Comparison of ENCODE assay signal across 30 mouse cellular contexts in genomic region chr10:119043069-119043468, GRCm38 (mm10).
DNase-seq lines count a peak whose midpoint lies in the region; ATAC-seq and TF ChIP-seq lines count a peak whose summit lies in the region.
"Had no signal": no experiment of that assay in that cellular context is flagged by ENCODE, and none has a peak within 500 bp of the region (broad histone marks: within the 10 kb centered on the region; RNA-seq: fewer than 3 reads in every experiment).

No protein-coding gene starts in this region.

- 77% methylated on average over 7 of the region's 7 CpGs for WGBS in liver, adult 2 months
- 91% methylated on average over 7 of the region's 7 CpGs for WGBS in liver, embryonic 12.5 days (ENCODE audit: insufficient replicate concordance)
- 52% methylated on average over 7 of the region's 7 CpGs for WGBS in stomach, postnatal 0 days

- H3K27ac ChIP-seq in liver, adult 2 months (replicated peaks; ENCODE audit: insufficient read depth, low read depth, low read length), result no peak overlapping the region
- no peak overlapping the region for H3K27ac ChIP-seq in liver, embryonic 12.5 days
- H3K27ac ChIP-seq in stomach, postnatal 0 days (replicated peaks), result no peak overlapping the region
- H3K27ac ChIP-seq: embryonic facial prominence, embryonic 12.5 days; embryonic facial prominence, embryonic 15.5 days; forebrain, embryonic 12.5 days; forebrain, embryonic 15.5 days; heart, adult 2 months; heart, embryonic 10.5 days; heart, embryonic 13.5 days; hindbrain, embryonic 12.5 days; hindbrain, embryonic 15.5 days had no signal

- H3K27me3 ChIP-seq in liver, adult 2 months (ENCODE audit: control insufficient read depth, insufficient read depth, low read length), result no peaks in the 10 kb centered on the region
- peaks cover 7% of the 10 kb centered on the region for H3K27me3 ChIP-seq in liver, embryonic 12.5 days (replicated peaks)
- H3K27me3 ChIP-seq in myocyte (ENCODE audit: control insufficient read depth, insufficient read depth, insufficient read length), result no peaks in the 10 kb centered on the region
- H3K27me3 ChIP-seq in stomach, postnatal 0 days (ENCODE audit: control insufficient read depth, insufficient read depth, low read length), result no peaks in the 10 kb centered on the region
- H3K27me3 ChIP-seq: CH12.LX; embryonic facial prominence, embryonic 12.5 days; embryonic facial prominence, embryonic 15.5 days; forebrain, embryonic 12.5 days; forebrain, embryonic 15.5 days; heart, embryonic 13.5 days; hindbrain, embryonic 12.5 days; hindbrain, embryonic 15.5 days; Patski had no signal

- H3ac ChIP-seq in myocyte (ENCODE audit: control insufficient read depth, insufficient read length), result no peak overlapping the region

- no peaks in the 10 kb centered on the region for H3K9me3 ChIP-seq in liver, embryonic 12.5 days (replicated peaks)
- H3K9me3 ChIP-seq in stomach, postnatal 0 days (ENCODE audit: control insufficient read depth, low read length), result no peaks in the 10 kb centered on the region
- H3K9me3 ChIP-seq: embryonic facial prominence, embryonic 12.5 days; embryonic facial prominence, embryonic 15.5 days; forebrain, embryonic 12.5 days; forebrain, embryonic 15.5 days; G1E; heart, embryonic 10.5 days; heart, embryonic 13.5 days; hindbrain, embryonic 12.5 days; hindbrain, embryonic 15.5 days had no signal

- H3K79me2 ChIP-seq in liver, adult 2 months (ENCODE audit: control insufficient read depth, insufficient read depth, low read length), result no peaks in the 10 kb centered on the region
- no peaks in the 10 kb centered on the region for H3K79me2 ChIP-seq in myocyte (ENCODE audit: control insufficient read depth, insufficient read depth)

- H3K4me3 ChIP-seq in liver, adult 2 months (ENCODE audit: insufficient read depth, low read depth, low read length), result no peak overlapping the region
- H3K4me3 ChIP-seq in liver, embryonic 12.5 days, result no peak overlapping the region
- H3K4me3 ChIP-seq in myocyte, result no peak overlapping the region
- no peak overlapping the region for H3K4me3 ChIP-seq in stomach, postnatal 0 days (ENCODE audit: low read depth, low read length)
- H3K4me3 ChIP-seq: embryonic facial prominence, embryonic 12.5 days; embryonic facial prominence, embryonic 15.5 days; forebrain, embryonic 12.5 days; forebrain, embryonic 15.5 days; heart, adult 2 months; heart, embryonic 10.5 days; heart, embryonic 13.5 days; hindbrain, embryonic 12.5 days; hindbrain, embryonic 15.5 days had no signal

- H3K36me3 ChIP-seq in liver, adult 2 months (ENCODE audit: control insufficient read depth, insufficient read depth, low read length), result no peaks in the 10 kb centered on the region
- no peaks in the 10 kb centered on the region for H3K36me3 ChIP-seq in liver, embryonic 12.5 days
- no peaks in the 10 kb centered on the region for H3K36me3 ChIP-seq in myocyte (ENCODE audit: control insufficient read depth, insufficient read depth)
- no peaks in the 10 kb centered on the region for H3K36me3 ChIP-seq in stomach, postnatal 0 days (ENCODE audit: control insufficient read depth, insufficient read depth, low read length)
- H3K36me3 ChIP-seq: embryonic facial prominence, embryonic 12.5 days; embryonic facial prominence, embryonic 15.5 days; forebrain, embryonic 12.5 days; forebrain, embryonic 15.5 days; G1E; heart, embryonic 10.5 days; heart, embryonic 13.5 days; hindbrain, embryonic 12.5 days; hindbrain, embryonic 15.5 days had no signal

- ATAC-seq in liver, embryonic 12.5 days, result no peak
- peak; percentile 96 for ATAC-seq in stomach, postnatal 0 days (ENCODE audit: low FRiP score, low TSS enrichment)
- ATAC-seq: forebrain, embryonic 15.5 days; Patski had no signal

- H3K4me1 ChIP-seq in liver, adult 2 months (ENCODE audit: control insufficient read depth, insufficient read depth, low read length), result peaks cover 2% of the 10 kb centered on the region
- H3K4me1 ChIP-seq in liver, embryonic 12.5 days, result peaks cover 12% of the 10 kb centered on the region; the same call in 1 of the 2 replicates
- no peaks in the 10 kb centered on the region for H3K4me1 ChIP-seq in stomach, postnatal 0 days (replicated peaks; ENCODE audit: control insufficient read depth, insufficient read depth)
- H3K4me1 ChIP-seq: embryonic facial prominence, embryonic 12.5 days; embryonic facial prominence, embryonic 15.5 days; forebrain, embryonic 15.5 days; hindbrain, embryonic 15.5 days had no signal

- TF ChIP-seq POLR2A in liver, adult 2 months (IDR thresholded peaks at IDR 0.05; ENCODE audit: extremely low read depth, insufficient read depth, low read length), result no peak
- TF ChIP-seq POLR2A in myocyte (IDR thresholded peaks at IDR 0.05; ENCODE audit: insufficient read length, low read depth), result no peak

- DNase-seq in liver, adult 2 months (ENCODE audit: extremely low read depth, low read depth, low spot score), result peak; percentile 19
- DNase-seq in lung, postnatal 36 days, result peak; percentile 43
- DNase-seq in lung, postnatal 4 days, result no peak
- peak; percentile 66 for DNase-seq in stomach, postnatal 0 days (ENCODE audit: low spot score)
- DNase-seq in kidney, adult 18-20 months, result no peak
- DNase-seq in thymus, postnatal 10 days (ENCODE audit: low spot score in 2 of 2), result no peak
- DNase-seq: adrenal gland, adult 2 months; adrenal gland, postnatal 14 days; B cell, adult 2 months; cerebellum, adult 11 months; cerebellum, adult 2 months; cerebellum, adult 9-11 months; cerebellum, postnatal 25 days; gastrocnemius, postnatal 10 days; gastrocnemius, postnatal 36 days; heart, adult 2 months; heart, postnatal 14 days had no signal

- no peak for TF ChIP-seq EP300 in stomach, postnatal 0 days (optimal IDR thresholded peaks at IDR 0.05)

- TF ChIP-seq CTCF in liver, adult 2 months (IDR thresholded peaks at IDR 0.05; ENCODE audit: low read depth, low read length), result no peak
- no peak for TF ChIP-seq CTCF in stomach, postnatal 0 days (IDR thresholded peaks at IDR 0.05; ENCODE audit: low read depth)

- H3K4me2 ChIP-seq in liver, embryonic 12.5 days, result no peak overlapping the region
- no peak overlapping the region for H3K4me2 ChIP-seq in myocyte (ENCODE audit: low read depth)
- no peak overlapping the region for H3K4me2 ChIP-seq in stomach, postnatal 0 days (replicated peaks; ENCODE audit: low read depth)
- H3K4me2 ChIP-seq: embryonic facial prominence, embryonic 12.5 days; embryonic facial prominence, embryonic 15.5 days; forebrain, embryonic 12.5 days; forebrain, embryonic 15.5 days; heart, embryonic 13.5 days; hindbrain, embryonic 12.5 days; hindbrain, embryonic 15.5 days had no signal

- no peak overlapping the region for H3K9ac ChIP-seq in liver, adult 2 months (ENCODE audit: low read depth, low read length)
- H3K9ac ChIP-seq in liver, embryonic 12.5 days, result no peak overlapping the region
- H3K9ac ChIP-seq in stomach, postnatal 0 days (ENCODE audit: low read length), result no peak overlapping the region
- H3K9ac ChIP-seq: embryonic facial prominence, embryonic 12.5 days; embryonic facial prominence, embryonic 15.5 days; forebrain, embryonic 12.5 days; forebrain, embryonic 15.5 days; heart, embryonic 13.5 days; hindbrain, embryonic 12.5 days; hindbrain, embryonic 15.5 days had no signal

TF ChIP-seq in myocyte, 11 proteins besides CTCF, POLR2A, EP300 and RAD21:
- peak; percentile 23 for TF ChIP-seq SRF (IDR thresholded peaks at IDR 0.05; ENCODE audit: control insufficient read depth, insufficient read length, low read depth)
- no peak for TF ChIP-seq REST (IDR thresholded peaks at IDR 0.05; ENCODE audit: insufficient read depth, insufficient read length)

Comparison
In these comparisons a context has a peak if more than half of its experiments do, and no peak if none do; other contexts are left out.
1. DNase-seq: peak in liver, adult 2 months (single experiment), lung, postnatal 36 days (single experiment) and stomach, postnatal 0 days (single experiment); none in lung, postnatal 4 days (0 of 2), kidney, adult 18-20 months (single experiment) and thymus, postnatal 10 days (0 of 2).